Mouse (Mus musculus): ENCODE measurements around the gene Krtap14. TPM values are rescaled to one million over a fixed set of nuclear protein-coding genes. Genes with fewer than 3 reads are reported as not detected.

The Krtap14 gene
- total and polyA plus RNA-seq, 2 experiments from 2014 or later: not detected

GRCm38 (mm10) chr16:88777596-88777995, 48.3 kb downstream of the Krtap14 start, which contains the start of gene Gm5965:
Gm5965 (plus strand) TSS chr16:88777896.
- Histone ChIP-seq H3K4me1 (ENCODE audit: insufficient read depth, low read length) (no peaks in the 10 kb centered on the region), H3K27me3 (ENCODE audit: insufficient read depth, low read length) (no peaks in the 10 kb centered on the region), H3K27ac (ENCODE audit: low read depth, low read length) (no peak within 1 kb of the TSS), H3K9ac (replicated peaks; ENCODE audit: low read length, poor library complexity, severe bottlenecking) (no peak within 1 kb of the TSS), H3K9me3 (ENCODE audit: low read length) (no peaks in the 10 kb centered on the region), H3K4me3 (ENCODE audit: low read depth, low read length) (no peak within 1 kb of the TSS), H3K36me3 (ENCODE audit: insufficient read depth, low read length) (no peaks in the 10 kb centered on the region), H3K4me2 (ENCODE audit: low read depth, low read length, poor library complexity, severe bottlenecking) (no peak within 1 kb of the TSS)
- no peak for DNase-seq (ENCODE audit: low spot score)
- ATAC-seq (ENCODE audit: low FRiP score): no peak
- no peak for TF ChIP-seq CTCF (IDR thresholded peaks at IDR 0.05)
- WGBS: 92% methylated on average over 5 of the region's 6 CpGs

- H3K27me3 ChIP-seq (ENCODE audit: insufficient read depth, low read length): no peaks in the 10 kb centered on the region
- no peak within 1 kb of the TSS for H3K4me3 ChIP-seq (ENCODE audit: low read depth, low read length)
- DNase-seq (ENCODE audit: low spot score): no peak
- no peak within 1 kb of the TSS for H3K4me2 ChIP-seq (ENCODE audit: low read depth, low read length, poor library complexity, severe bottlenecking)
- WGBS: 87% methylated on average over 2 of the region's 2 CpGs
- no peak within 1 kb of the TSS for H3K9ac ChIP-seq (replicated peaks; ENCODE audit: low read length, poor library complexity, severe bottlenecking)
- no peak for TF ChIP-seq CTCF (IDR thresholded peaks at IDR 0.05)
- H3K4me1 ChIP-seq (ENCODE audit: insufficient read depth, low read length): no peaks in the 10 kb centered on the region
- H3K36me3 ChIP-seq (ENCODE audit: insufficient read depth, low read length): no peaks in the 10 kb centered on the region
- no peaks in the 10 kb centered on the region for H3K9me3 ChIP-seq (ENCODE audit: low read length)
- ATAC-seq (ENCODE audit: low FRiP score): no peak
- H3K27ac ChIP-seq (ENCODE audit: low read depth, low read length): no peak within 1 kb of the TSS
Measured at GRCm38 (mm10) chr16:88774106-88774505, 51.8 kb downstream of the Krtap14 start, which contains the start of gene 2310057N15Rik. 2310057N15Rik (minus strand) TSS chr16:88774206.

Other genes with a start within 250 kb of the Krtap14 start
- not detected in 2 replicates for gene Krtap24-1, start 213.9 kb downstream of the Krtap14 start, total RNA-seq (2014; rRNA removed)
- gene Krtap24-1, start 213.9 kb downstream of the Krtap14 start, polyA plus RNA-seq (2015; fragmentation: Nextera tagmentation; extraction: Ambion mirVana): not detected in 2 replicates
- not detected in 2 replicates for gene 2310079G19Rik, start 198.5 kb downstream of the Krtap14 start, total RNA-seq (2014; rRNA removed)
- not detected in 2 replicates for gene 2310079G19Rik, start 198.5 kb downstream of the Krtap14 start, polyA plus RNA-seq (2015; fragmentation: Nextera tagmentation; extraction: Ambion mirVana)
- not detected in 2 replicates for gene Krtap26-1, start 178.3 kb downstream of the Krtap14 start, total RNA-seq (2014; rRNA removed)
- not detected in 2 replicates for gene Krtap26-1, start 178.3 kb downstream of the Krtap14 start, polyA plus RNA-seq (2015; fragmentation: Nextera tagmentation; extraction: Ambion mirVana)
- not detected in 2 replicates for gene Krtap27-1, start 154.5 kb downstream of the Krtap14 start, total RNA-seq (2014; rRNA removed)
- gene Krtap27-1, start 154.5 kb downstream of the Krtap14 start, polyA plus RNA-seq (2015; fragmentation: Nextera tagmentation; extraction: Ambion mirVana): not detected in 2 replicates
- not detected in 2 replicates for gene 2310061N02Rik, start 118.2 kb downstream of the Krtap14 start, total RNA-seq (2014; rRNA removed)
- not detected in 2 replicates for gene 2310061N02Rik, start 118.2 kb downstream of the Krtap14 start, polyA plus RNA-seq (2015; fragmentation: Nextera tagmentation; extraction: Ambion mirVana)
- not detected in 2 replicates for gene Krtap13-1, start 97.3 kb downstream of the Krtap14 start, total RNA-seq (2014; rRNA removed)
- not detected in 2 replicates for gene Krtap13-1, start 97.3 kb downstream of the Krtap14 start, polyA plus RNA-seq (2015; fragmentation: Nextera tagmentation; extraction: Ambion mirVana)
- not detected in 2 replicates for gene Krtap13, start 74.5 kb downstream of the Krtap14 start, total RNA-seq (2014; rRNA removed)
- not detected in 2 replicates for gene Krtap13, start 74.5 kb downstream of the Krtap14 start, polyA plus RNA-seq (2015; fragmentation: Nextera tagmentation; extraction: Ambion mirVana)
- not detected in 2 replicates for gene 2310034C09Rik, start 67.3 kb downstream of the Krtap14 start, total RNA-seq (2014; rRNA removed)
- gene 2310034C09Rik, start 67.3 kb downstream of the Krtap14 start, polyA plus RNA-seq (2015; fragmentation: Nextera tagmentation; extraction: Ambion mirVana): not detected in 2 replicates
- not detected in 2 replicates for gene 2310057N15Rik, start 51.9 kb downstream of the Krtap14 start, total RNA-seq (2014; rRNA removed)
- not detected in 2 replicates for gene 2310057N15Rik, start 51.9 kb downstream of the Krtap14 start, polyA plus RNA-seq (2015; fragmentation: Nextera tagmentation; extraction: Ambion mirVana)
- not detected in 2 replicates for gene Gm5965, start 48.2 kb downstream of the Krtap14 start, total RNA-seq (2014; rRNA removed)
- gene Gm5965, start 48.2 kb downstream of the Krtap14 start, polyA plus RNA-seq (2015; fragmentation: Nextera tagmentation; extraction: Ambion mirVana): not detected in 2 replicates
- not detected in 2 replicates for gene Gm20741, start 13.9 kb downstream of the Krtap14 start, total RNA-seq (2014; rRNA removed)
- gene Gm20741, start 13.9 kb downstream of the Krtap14 start, polyA plus RNA-seq (2015; fragmentation: Nextera tagmentation; extraction: Ambion mirVana): not detected in 2 replicates
- not detected in 2 replicates for gene Krtap15, start 5.9 kb downstream of the Krtap14 start, total RNA-seq (2014; rRNA removed)
- gene Krtap15, start 5.9 kb downstream of the Krtap14 start, polyA plus RNA-seq (2015; fragmentation: Nextera tagmentation; extraction: Ambion mirVana): not detected in 2 replicates
- not detected in 2 replicates for gene Krtap19-1, start 43.3 kb upstream of the Krtap14 start, total RNA-seq (2014; rRNA removed)
- gene Krtap19-1, start 43.3 kb upstream of the Krtap14 start, polyA plus RNA-seq (2015; fragmentation: Nextera tagmentation; extraction: Ambion mirVana): not detected in 2 replicates
- gene Krtap19-2, start 48.1 kb upstream of the Krtap14 start, total RNA-seq (2014; rRNA removed): not detected in 2 replicates
- not detected in 2 replicates for gene Krtap19-2, start 48.1 kb upstream of the Krtap14 start, polyA plus RNA-seq (2015; fragmentation: Nextera tagmentation; extraction: Ambion mirVana)
- gene Krtap19-3, start 51.9 kb upstream of the Krtap14 start, total RNA-seq (2014; rRNA removed): not detected in 2 replicates
- not detected in 2 replicates for gene Krtap19-3, start 51.9 kb upstream of the Krtap14 start, polyA plus RNA-seq (2015; fragmentation: Nextera tagmentation; extraction: Ambion mirVana)
- not detected in 2 replicates for gene Krtap19-4, start 58.9 kb upstream of the Krtap14 start, total RNA-seq (2014; rRNA removed)
- gene Krtap19-4, start 58.9 kb upstream of the Krtap14 start, polyA plus RNA-seq (2015; fragmentation: Nextera tagmentation; extraction: Ambion mirVana): not detected in 2 replicates
- not detected in 2 replicates for gene Krtap19-5, start 70.3 kb upstream of the Krtap14 start, total RNA-seq (2014; rRNA removed)
- not detected in 2 replicates for gene Krtap19-5, start 70.3 kb upstream of the Krtap14 start, polyA plus RNA-seq (2015; fragmentation: Nextera tagmentation; extraction: Ambion mirVana)
- not detected in 2 replicates for gene Krtap19-9b, start 106.1 kb upstream of the Krtap14 start, total RNA-seq (2014; rRNA removed)
- not detected in 2 replicates for gene Krtap19-9b, start 106.1 kb upstream of the Krtap14 start, polyA plus RNA-seq (2015; fragmentation: Nextera tagmentation; extraction: Ambion mirVana)
- not detected in 2 replicates for gene Krtap16-3, start 136.7 kb upstream of the Krtap14 start, total RNA-seq (2014; rRNA removed)
- not detected in 2 replicates for gene Krtap16-3, start 136.7 kb upstream of the Krtap14 start, polyA plus RNA-seq (2015; fragmentation: Nextera tagmentation; extraction: Ambion mirVana)
- not detected in 2 replicates for gene Krtap22-2, start 184.6 kb upstream of the Krtap14 start, total RNA-seq (2014; rRNA removed)
- not detected in 2 replicates for gene Krtap22-2, start 184.6 kb upstream of the Krtap14 start, polyA plus RNA-seq (2015; fragmentation: Nextera tagmentation; extraction: Ambion mirVana)
- gene Gm10229, start 189.1 kb upstream of the Krtap14 start, total RNA-seq (2014; rRNA removed): not detected in 2 replicates
- not detected in 2 replicates for gene Gm10229, start 189.1 kb upstream of the Krtap14 start, polyA plus RNA-seq (2015; fragmentation: Nextera tagmentation; extraction: Ambion mirVana)
- gene Krtap6-1, start 205.6 kb upstream of the Krtap14 start, total RNA-seq (2014; rRNA removed): not detected in 2 replicates
- gene Krtap6-1, start 205.6 kb upstream of the Krtap14 start, polyA plus RNA-seq (2015; fragmentation: Nextera tagmentation; extraction: Ambion mirVana): not detected in 2 replicates
- not detected in 2 replicates for gene Gm10228, start 215.3 kb upstream of the Krtap14 start, total RNA-seq (2014; rRNA removed)
- gene Gm10228, start 215.3 kb upstream of the Krtap14 start, polyA plus RNA-seq (2015; fragmentation: Nextera tagmentation; extraction: Ambion mirVana): not detected in 2 replicates
- not detected in 2 replicates for gene Krtap6-5, start 221.7 kb upstream of the Krtap14 start, total RNA-seq (2014; rRNA removed)
- not detected in 2 replicates for gene Krtap6-5, start 221.7 kb upstream of the Krtap14 start, polyA plus RNA-seq (2015; fragmentation: Nextera tagmentation; extraction: Ambion mirVana)
- gene 1110025L11Rik, start 237.9 kb upstream of the Krtap14 start, total RNA-seq (2014; rRNA removed): not detected in 2 replicates
- not detected in 2 replicates for gene 1110025L11Rik, start 237.9 kb upstream of the Krtap14 start, polyA plus RNA-seq (2015; fragmentation: Nextera tagmentation; extraction: Ambion mirVana)

Data from midbrain, postnatal 0 days (tissue).